Mouse (Mus musculus): ENCODE data around the gene Ghrhr. TPM values are rescaled to one million over a fixed set of nuclear protein-coding genes. Genes with fewer than 3 reads are reported as not detected.

Gene Ghrhr
- total RNA-seq, 2 experiments from 2014 or later, result not detected

GRCm38 (mm10) chr6:55437919-55438318, 61.8 kb downstream of the Ghrhr start:
- ATAC-seq (ENCODE audit: poor library complexity, severe bottlenecking), result peak; percentile 33; the same call in 1 of the 2 replicates

Other genes starting within 250 kb of the Ghrhr start
- gene Crhr2, start 243.3 kb upstream of the Ghrhr start, total RNA-seq (2015), result not detected in 2 replicates
- gene Crhr2, start 243.3 kb upstream of the Ghrhr start, total RNA-seq (2017), result not detected in 2 replicates
- gene Inmt, start 201.3 kb upstream of the Ghrhr start, total RNA-seq (2015), result not detected in 2 replicates
- not detected in 2 replicates for gene Inmt, start 201.3 kb upstream of the Ghrhr start, total RNA-seq (2017)
- gene Mindy4, start 172.9 kb upstream of the Ghrhr start, total RNA-seq (2015), result 0.27 and 0.54 TPM in 2 replicates
- gene Mindy4, start 172.9 kb upstream of the Ghrhr start, total RNA-seq (2017), result 0.26 and 1.1 TPM in 2 replicates
- 3.6 and 7.2 TPM in 2 replicates for gene Aqp1, start 39.9 kb upstream of the Ghrhr start, total RNA-seq (2015)
- 5.4 and 14.4 TPM in 2 replicates for gene Aqp1, start 39.9 kb upstream of the Ghrhr start, total RNA-seq (2017)
- gene Adcyap1r1, start 75.7 kb downstream of the Ghrhr start, total RNA-seq (2015), result 0.25 TPM in 1 of 2 replicates, not detected in the other
- gene Adcyap1r1, start 75.7 kb downstream of the Ghrhr start, total RNA-seq (2017), result 0.15 and 0.24 TPM in 2 replicates